Mouse (Mus musculus) intestine, embryonic 15.5 days (tissue): ENCODE measurements at regions not wholly inside any gene's neighbourhood (a gene's known extent, or its start where the extent isn't known, plus 50 kb on each side); places are given as distances from the start of the nearest gene placed in this dataset.

ENCODE experiments used
- ATAC-seq: fragments of 200-750 bp; cut with Nextera tagmentation; 2 replicates; pipeline ENCODE4 v1.8.0; 2017; ENCODE audit warnings: moderate TSS enrichment, moderate library complexity
- H3K27ac ChIP-seq: fragments of 300-500 bp; sonication (generic); 2 replicates; pipeline ENCODE4 v1.5.1; 2015; ENCODE audit warnings: mild to moderate bottlenecking, inconsistent platforms
- H3K27me3 ChIP-seq: fragments of 300-500 bp; sonication (generic); replicated peaks from 2 replicates; pipeline ENCODE4 v1.6.1; 2015; ENCODE audit warnings: inconsistent platforms
- H3K36me3 ChIP-seq: fragments of 300-500 bp; sonication (generic); 2 replicates; pipeline ENCODE4 v1.6.1; 2015; ENCODE audit warnings: inconsistent platforms
- H3K4me1 ChIP-seq: fragments of 300-500 bp; sonication (generic); replicated peaks from 2 replicates; pipeline ENCODE4 v1.6.1; 2015; ENCODE audit warnings: inconsistent platforms
- H3K4me2 ChIP-seq: fragments of 300-500 bp; sonication (generic); replicated peaks from 2 replicates; pipeline ENCODE4 v1.6.1; 2015; ENCODE audit warnings: mild to moderate bottlenecking, inconsistent platforms
- H3K4me3 ChIP-seq: fragments of 300-500 bp; sonication (generic); replicated peaks from 2 replicates; pipeline ENCODE4 v1.5.1; 2015; ENCODE audit warnings: inconsistent platforms
- H3K9ac ChIP-seq: fragments of 300-500 bp; sonication (generic); 2 replicates; pipeline ENCODE4 v1.6.1; 2015; ENCODE audit warnings: inconsistent platforms
- H3K9me3 ChIP-seq: fragments of 300-500 bp; sonication (generic); 2 replicates; pipeline ENCODE4 v1.6.1; 2016; ENCODE audit warnings: inconsistent platforms
- WGBS: fragments of 180-500 bp; shearing (Covaris S2); methylation state at CpG from one replicate; pipeline ENCODE4 v1.1.7; 2015; 5-methylcytosine and 5-hydroxymethylcytosine counted together

DNA sequence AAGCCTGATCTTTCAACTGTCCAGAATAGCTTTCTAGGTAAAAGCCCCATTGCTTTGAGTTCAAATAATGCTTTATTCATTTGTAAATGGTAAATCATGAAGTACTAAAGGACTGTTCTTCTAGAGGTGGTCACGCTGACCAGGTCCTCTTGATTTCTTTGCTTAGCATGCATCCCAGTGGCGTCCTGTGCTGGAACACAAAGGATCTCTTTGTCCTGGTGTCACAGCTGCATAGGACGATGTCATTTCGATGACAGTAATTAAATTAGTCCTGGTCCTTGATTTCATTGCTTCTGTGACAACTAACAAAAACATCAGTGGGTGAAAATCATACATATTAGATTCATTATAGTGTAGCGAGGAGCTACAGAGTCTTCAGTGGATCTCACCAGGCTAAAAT, 76.7 kb upstream of the Smad1 start:
- no peaks in the 10 kb centered on the region for H3K27me3 ChIP-seq
- H3K4me1 ChIP-seq = no peaks in the 10 kb centered on the region
- no peak overlapping the region for H3K9ac ChIP-seq
- H3K9me3 ChIP-seq = no peaks in the 10 kb centered on the region
- H3K4me3 ChIP-seq = no peak overlapping the region
- no peak overlapping the region for H3K27ac ChIP-seq
- ATAC-seq = no peak
- no peak overlapping the region for H3K4me2 ChIP-seq
- H3K36me3 ChIP-seq = no peaks in the 10 kb centered on the region
- WGBS = 82% methylated on average over 5 of the region's 5 CpGs

DNA sequence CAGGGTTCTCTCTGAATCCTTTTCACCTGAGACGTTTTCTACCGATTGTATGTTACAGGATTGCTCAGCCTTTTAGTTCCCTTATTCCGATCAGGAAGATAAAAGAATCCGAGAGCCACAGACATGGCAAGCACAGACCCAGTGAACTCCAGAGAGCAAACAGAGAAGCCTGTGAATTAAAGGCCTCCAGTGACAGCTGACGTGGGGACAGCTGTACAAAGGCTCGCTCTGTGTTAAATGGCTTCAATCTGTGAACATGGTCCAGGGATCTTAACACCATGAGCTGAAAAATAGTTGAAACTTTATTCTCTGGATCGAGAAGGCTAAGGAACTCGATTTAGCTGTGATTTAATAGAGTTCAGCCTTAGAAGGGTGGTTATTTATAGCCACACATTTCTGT, 75.4 kb upstream of the Smad1 start:
- H3K4me3 ChIP-seq = no peak overlapping the region
- H3K27ac ChIP-seq = no peak overlapping the region
- H3K9ac ChIP-seq = no peak overlapping the region
- no peak overlapping the region for H3K4me2 ChIP-seq
- no peaks in the 10 kb centered on the region for H3K36me3 ChIP-seq
- H3K9me3 ChIP-seq = no peaks in the 10 kb centered on the region
- no peaks in the 10 kb centered on the region for H3K4me1 ChIP-seq
- no peak for ATAC-seq
- H3K27me3 ChIP-seq = no peaks in the 10 kb centered on the region
- WGBS = 73% methylated on average over 8 of the region's 8 CpGs

DNA sequence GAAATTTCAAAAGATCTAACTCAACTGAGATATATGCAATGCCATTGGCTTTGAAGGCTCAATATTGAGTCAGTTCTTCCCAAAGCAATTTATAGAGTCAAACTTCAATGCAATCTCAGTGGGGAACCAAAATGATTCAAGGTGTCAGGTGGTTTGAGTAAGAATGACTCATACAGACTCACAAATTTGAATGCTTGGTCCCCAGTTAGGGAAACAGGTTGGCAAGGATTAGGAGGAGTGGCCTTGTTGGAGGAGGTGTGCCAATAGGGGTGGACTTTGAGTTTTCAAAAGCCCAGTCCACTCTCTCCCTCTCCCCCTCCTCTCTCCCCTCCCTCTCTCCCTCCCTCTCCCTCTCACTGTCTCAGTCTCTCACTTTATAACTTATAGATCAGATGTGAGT, 52.8 kb upstream of the Smad1 start:
- Histone ChIP-seq H3K4me3 (no peak overlapping the region), H3K9ac (no peak overlapping the region), H3K36me3 (no peaks in the 10 kb centered on the region), H3K4me1 (no peaks in the 10 kb centered on the region), H3K9me3 (no peaks in the 10 kb centered on the region), H3K4me2 (no peak overlapping the region), H3K27ac (no peak overlapping the region), H3K27me3 (no peaks in the 10 kb centered on the region)
- ATAC-seq = peak; percentile 53; the same call in 1 of the 2 replicates

DNA sequence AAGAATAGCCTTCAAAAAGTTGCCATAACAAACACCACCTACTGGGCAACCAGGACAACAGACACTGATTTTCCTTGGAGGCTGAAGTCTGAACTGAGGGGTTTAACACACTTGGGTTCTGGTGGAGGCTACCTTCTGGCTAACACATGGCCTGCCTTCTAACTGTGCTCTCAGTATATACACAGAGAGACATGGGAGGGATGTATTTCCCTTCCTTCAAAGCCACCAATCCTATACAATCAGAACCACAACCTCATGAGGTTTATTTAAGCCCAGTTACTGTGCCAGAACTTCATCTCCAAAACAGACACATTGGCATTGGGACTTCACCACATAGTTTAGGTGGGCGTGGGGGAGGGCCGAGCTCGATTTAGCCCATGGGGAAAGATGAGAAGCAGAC, 50.1 kb upstream of the Smad1 start:
- H3K27me3 ChIP-seq = no peaks in the 10 kb centered on the region
- no peaks in the 10 kb centered on the region for H3K9me3 ChIP-seq
- no peak overlapping the region for H3K27ac ChIP-seq
- H3K9ac ChIP-seq = no peak overlapping the region
- WGBS = 71% methylated on average over 3 of the region's 3 CpGs
- no peak for ATAC-seq
- no peaks in the 10 kb centered on the region for H3K4me1 ChIP-seq
- H3K36me3 ChIP-seq = no peaks in the 10 kb centered on the region
- H3K4me3 ChIP-seq = no peak overlapping the region
- H3K4me2 ChIP-seq = no peak overlapping the region
